9 mouse cellular contexts compared by ENCODE assay signal in the genomic region with DNA sequence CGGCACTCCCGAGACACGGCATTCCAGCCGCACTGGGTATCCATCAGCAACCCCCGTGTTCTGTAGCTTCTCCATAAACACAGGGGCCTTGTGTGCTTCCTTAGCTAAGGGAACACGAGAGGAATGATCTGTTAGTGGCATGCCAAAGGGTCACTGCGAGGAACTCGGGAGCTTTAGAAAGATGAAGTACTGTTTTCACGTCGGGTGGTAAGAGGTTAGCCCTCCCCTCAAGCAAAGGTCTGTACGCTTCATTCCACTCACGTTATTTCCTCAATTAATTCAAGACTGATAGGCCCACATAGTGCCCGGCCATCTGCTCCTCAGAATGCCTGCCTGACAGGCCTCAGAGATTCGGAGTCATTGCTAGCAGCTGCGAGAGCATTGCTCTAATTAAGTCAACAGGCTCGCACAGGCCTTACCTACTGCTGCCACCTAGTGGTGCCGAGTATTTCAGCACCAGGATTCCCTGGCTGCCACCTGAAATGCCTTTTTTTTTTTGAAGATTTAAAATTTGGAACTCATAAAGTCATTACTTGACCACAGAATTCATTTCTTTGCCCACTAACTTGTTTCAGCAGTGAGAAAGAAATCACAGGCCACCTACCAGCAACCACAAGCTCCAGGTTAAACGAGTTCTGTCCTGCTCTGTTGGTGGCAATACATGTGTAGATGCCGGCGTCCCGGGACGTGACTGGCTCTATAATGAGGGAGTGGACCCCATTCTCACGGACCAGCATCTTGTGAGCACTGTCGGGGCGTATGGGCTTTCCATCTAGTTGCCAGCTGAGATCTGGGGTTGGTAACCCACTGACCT. TPM values are rescaled to one million over a fixed set of nuclear protein-coding genes. Genes with fewer than 3 reads are reported as not detected.
DNase-seq lines count a peak whose midpoint lies in the region; ATAC-seq and TF ChIP-seq lines count a peak whose summit lies in the region.
"Had no signal": no experiment of that assay in that cellular context is flagged by ENCODE, and none has a peak within 500 bp of the region (broad histone marks: within the 10 kb centered on the region; RNA-seq: fewer than 3 reads in every experiment).

No protein-coding gene starts in this region.

- peaks cover 32% of the 10 kb centered on the region for H3K36me3 ChIP-seq in heart, embryonic 11.5 days (ENCODE audit: control insufficient read depth, insufficient read depth, low read length)
- peaks cover 2% of the 10 kb centered on the region; the same call in 1 of the 2 replicates for H3K36me3 ChIP-seq in midbrain, postnatal 0 days (ENCODE audit: insufficient read depth, low read length)

- H3K4me2 ChIP-seq in heart, embryonic 11.5 days, result no peak overlapping the region
- H3K4me2 ChIP-seq in midbrain, postnatal 0 days (ENCODE audit: low read depth, low read length, poor library complexity, severe bottlenecking), result peak overlapping the region; percentile 45
- H3K4me2 ChIP-seq: stomach, embryonic 15.5 days had no signal

- intact Hi-C loops in gastrocnemius, postnatal 14 days (cut with DNase I; ENCODE audit: low total_unique reads), result no loop called here
- intact Hi-C loops in left cerebral cortex, postnatal 36 days (cut with DNase I), result loop anchor here (5.0 to 10.0 kb wide), 3 partner anchors 439 to 1011 kb away; a partner anchor contains a TSS

- H3K27me3 ChIP-seq in heart, embryonic 11.5 days (ENCODE audit: control insufficient read depth, insufficient read depth, low read length), result no peaks in the 10 kb centered on the region
- no peaks in the 10 kb centered on the region for H3K27me3 ChIP-seq in midbrain, postnatal 0 days (ENCODE audit: insufficient read depth, low read length)
- H3K27me3 ChIP-seq: stomach, embryonic 15.5 days had no signal

- ATAC-seq in heart, embryonic 11.5 days (replicated peaks; ENCODE audit: insufficient number of reproducible peaks, low FRiP score, low TSS enrichment), result no peak
- ATAC-seq in midbrain, postnatal 0 days (ENCODE audit: low FRiP score), result peak; percentile 85

- H3K9ac ChIP-seq in heart, embryonic 11.5 days (ENCODE audit: low read depth, low read length), result no peak overlapping the region
- peak overlapping the region; percentile 50; the same call in 1 of the 2 replicates for H3K9ac ChIP-seq in midbrain, postnatal 0 days (replicated peaks; ENCODE audit: low read length, poor library complexity, severe bottlenecking)
- H3K9ac ChIP-seq: stomach, embryonic 15.5 days had no signal

- no peaks in the 10 kb centered on the region for H3K9me3 ChIP-seq in heart, embryonic 11.5 days (replicated peaks; ENCODE audit: control insufficient read depth, low read length)
- no peaks in the 10 kb centered on the region for H3K9me3 ChIP-seq in midbrain, postnatal 0 days (ENCODE audit: low read length)
- H3K9me3 ChIP-seq: stomach, embryonic 15.5 days had no signal

- peak; percentile 57 to 88 for DNase-seq in heart, adult 18-20 months
- peak; percentile 92 for DNase-seq in embryo, embryonic 10 days (ENCODE audit: low spot score)
- DNase-seq in gastrocnemius, postnatal 14 days, result peak; percentile 73
- DNase-seq in kidney, adult 18-20 months, result peak; percentile 79
- peak; percentile 80 to 82 for DNase-seq in left cerebral cortex, postnatal 36 days (ENCODE audit: low spot score in 2 of 2)
- DNase-seq in midbrain, postnatal 0 days (ENCODE audit: low spot score), result peak; percentile 96
- peak; percentile 33 to 44 for DNase-seq in spleen, postnatal 36 days (ENCODE audit: low spot score in 2 of 2)

- WGBS in heart, embryonic 11.5 days (ENCODE audit: insufficient replicate concordance), result 60% methylated on average over 25 of the region's 25 CpGs
- 15% methylated on average over 25 of the region's 25 CpGs for WGBS in midbrain, postnatal 0 days

- no peak overlapping the region for H3K4me3 ChIP-seq in heart, embryonic 11.5 days (ENCODE audit: low read depth, low read length)
- peak overlapping the region; percentile 23; the same call in 1 of the 2 replicates for H3K4me3 ChIP-seq in midbrain, postnatal 0 days (ENCODE audit: low read depth, low read length)
- H3K4me3 ChIP-seq: stomach, embryonic 15.5 days had no signal

- H3K4me1 ChIP-seq in heart, embryonic 11.5 days (ENCODE audit: control insufficient read depth, insufficient read depth, low read length), result no peaks in the 10 kb centered on the region
- H3K4me1 ChIP-seq in midbrain, postnatal 0 days (ENCODE audit: insufficient read depth, low read length), result no peaks in the 10 kb centered on the region
- H3K4me1 ChIP-seq: stomach, embryonic 15.5 days had no signal

- H3K27ac ChIP-seq in heart, embryonic 11.5 days (ENCODE audit: low read depth, low read length), result no peak overlapping the region
- peak overlapping the region; percentile 62 for H3K27ac ChIP-seq in midbrain, postnatal 0 days (ENCODE audit: low read depth, low read length)
- H3K27ac ChIP-seq: stomach, embryonic 15.5 days had no signal

- peak; percentile 98 for TF ChIP-seq CTCF in midbrain, postnatal 0 days (IDR thresholded peaks at IDR 0.05)

RNA-seq across cellular contexts. Expression of a gene that starts 28.6 kb away (rescaled TPM):
- 10 to 100 TPM; 83.9 to 91.3 TPM for total RNA-seq in heart, adult 18-20 months (2021)
- 30.2 and 41.3 TPM in 2 replicates for polyA plus RNA-seq in heart, embryonic 11.5 days (2014; fragmentation: Nextera tagmentation; extraction: Ambion mirVana)
- 10 to 100 TPM; 32.1 to 36.7 TPM for total RNA-seq in gastrocnemius, postnatal 14 days (2021)
- 10 to 100 TPM; 21.5 to 23.4 TPM for total RNA-seq in left cerebral cortex, postnatal 36 days (2021)
- 8.8 TPM in 2 replicates for total RNA-seq in midbrain, postnatal 0 days (2014; rRNA removed)
- 19.2 and 20.2 TPM in 2 replicates for polyA plus RNA-seq in midbrain, postnatal 0 days (2015; fragmentation: Nextera tagmentation; extraction: Ambion mirVana)

Comparison
In these comparisons a context has a peak if more than half of its experiments do, and no peak if none do; other contexts are left out.
1. DNase-seq: peak in every context shown above with its lines; median percentile 96 in midbrain, postnatal 0 days; 92 in embryo, embryonic 10 days; 81 in left cerebral cortex, postnatal 36 days; 79 in kidney, adult 18-20 months; 73 in gastrocnemius, postnatal 14 days; 72 in heart, adult 18-20 months; 38 in spleen, postnatal 36 days.